Mouse (Mus musculus): Measurements from ENCODE around the gene Man1a2.
A peak's percentile ranks its signal among the peaks of the same experiment; 100 is the strongest.

Man1a2 gene

DNA sequence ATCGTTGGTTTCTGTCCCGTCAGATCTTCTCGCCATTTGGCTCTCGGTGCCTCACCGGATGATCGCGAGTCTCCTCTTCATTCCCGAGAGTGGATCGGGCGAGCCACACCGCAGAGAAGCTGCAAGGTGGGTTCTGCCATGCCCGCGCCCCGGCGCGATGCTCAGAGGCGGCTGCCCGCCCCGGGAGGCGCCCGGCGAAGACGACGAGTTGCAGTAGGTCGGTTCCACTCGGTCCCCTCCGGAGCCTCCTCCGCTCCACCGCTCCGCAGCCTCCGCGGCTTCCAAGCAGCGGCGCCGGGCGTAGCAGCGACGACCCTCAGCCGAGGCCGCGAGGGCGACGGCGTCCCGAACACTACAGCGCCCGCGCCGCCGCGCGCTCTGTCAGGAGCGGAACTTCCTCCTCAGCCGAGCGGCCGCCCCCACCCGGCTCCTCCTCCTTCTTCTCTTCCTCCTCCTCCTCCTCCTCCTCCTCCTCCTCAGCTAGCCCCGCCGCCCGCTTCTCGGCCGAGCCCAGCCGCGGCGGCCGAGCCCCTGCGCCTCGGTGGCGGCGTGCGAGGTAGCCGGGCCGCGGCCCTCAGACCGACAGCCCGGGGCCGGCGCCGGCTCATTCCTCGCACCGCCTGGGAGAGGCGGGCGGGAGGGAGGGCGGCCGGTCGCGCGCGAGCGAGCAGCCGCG lies at the start of gene Man1a2:
Gene Man1a2, minus strand, starts transcription at position 417 of the 676 bp plus-strand sequence.
- DNase-seq (ENCODE audit: low spot score in 2 of 2): peak; percentile 91 to 92

GRCm38 (mm10) chr3:100734482-100735154 lies 49.3 kb upstream of the Man1a2 start:
- DNase-seq (ENCODE audit: low spot score in 2 of 2): no peak

DNA sequence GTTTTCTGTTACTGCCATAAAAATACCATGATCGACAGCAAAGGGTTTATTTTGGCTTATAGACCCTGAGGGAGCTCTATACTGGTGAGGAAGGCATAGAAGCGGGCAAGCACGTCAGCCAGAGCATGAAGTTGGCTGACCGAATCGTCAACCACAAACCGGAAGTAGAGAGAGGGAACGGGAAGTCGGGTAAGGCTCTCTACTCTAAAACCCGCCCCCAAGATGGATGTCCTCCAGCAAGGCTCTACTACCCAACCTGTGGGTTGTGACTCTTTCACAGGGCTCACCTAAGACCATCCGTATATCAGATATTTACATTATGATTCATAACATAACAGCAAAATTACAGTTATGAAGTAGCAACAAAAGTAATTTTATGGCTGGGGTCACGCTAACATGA lies 46.6 kb upstream of the Man1a2 start:
- no peak for DNase-seq (ENCODE audit: low spot score in 2 of 2)

- no peak for DNase-seq (ENCODE audit: low spot score in 2 of 2)
These were observed 46.0 kb upstream of the Man1a2 start for GRCm38 (mm10) chr3:100731347-100731746.

DNA sequence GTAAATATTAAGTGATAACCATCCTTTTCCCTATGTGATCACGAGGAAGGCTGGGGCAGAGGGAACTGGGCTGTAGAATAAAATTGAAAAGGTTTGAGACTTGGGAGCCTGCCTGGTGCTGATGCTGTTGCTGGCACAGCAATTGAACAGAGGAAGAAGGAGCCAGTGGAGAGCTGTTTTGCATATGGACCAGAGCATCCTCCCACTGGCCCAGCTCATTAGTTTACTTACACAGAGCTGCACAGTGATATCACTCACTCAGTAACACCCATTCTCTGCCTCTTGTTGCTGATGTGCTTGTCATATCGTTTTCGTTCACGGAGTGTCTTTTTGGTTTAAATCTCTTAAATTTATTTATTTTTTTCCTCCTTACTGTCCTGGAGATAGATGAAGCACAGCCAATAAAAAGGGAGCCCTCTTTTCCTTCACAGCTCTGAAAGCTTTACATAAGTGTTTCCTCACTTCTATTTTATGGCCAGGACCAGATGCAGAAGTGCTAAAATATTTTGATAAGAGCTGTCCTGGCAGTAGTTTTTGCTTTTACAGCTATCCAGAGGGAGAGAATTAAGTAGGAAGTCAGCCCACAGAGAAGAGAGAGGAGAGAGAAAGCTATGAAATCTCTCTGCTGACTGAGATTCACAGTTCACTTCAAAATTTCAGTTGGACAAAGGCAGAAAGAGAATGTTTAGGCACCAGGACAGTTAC lies 42.9 kb upstream of the Man1a2 start:
- no peak for DNase-seq (ENCODE audit: low spot score in 2 of 2)

GRCm38 (mm10) chr3:100725960-100726674 lies 40.8 kb upstream of the Man1a2 start:
- DNase-seq (ENCODE audit: low spot score in 2 of 2): no peak

DNA sequence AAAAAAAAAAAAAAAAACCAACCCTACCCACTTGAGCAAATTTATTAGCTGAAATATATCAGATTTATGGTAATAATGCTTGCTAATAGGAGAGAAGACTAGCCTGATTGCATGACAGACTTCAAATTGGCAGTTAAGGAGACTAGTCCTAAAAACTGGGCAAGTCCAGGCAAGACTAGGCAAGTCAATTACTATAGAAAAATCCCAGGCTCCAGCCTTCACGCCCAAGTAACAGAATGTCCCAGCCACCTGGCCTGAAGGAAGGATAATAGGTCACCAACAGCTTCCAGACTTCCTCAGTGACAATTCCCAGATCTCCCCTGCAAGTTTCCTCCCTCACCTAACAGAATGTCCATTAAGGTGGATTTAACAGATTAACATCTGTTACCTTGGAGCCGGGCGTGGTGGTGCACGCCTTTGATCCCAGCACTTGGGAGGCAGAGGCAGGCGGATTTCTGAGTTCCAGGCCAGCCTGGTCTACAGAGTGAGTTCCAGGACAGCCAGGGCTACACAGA lies 35.5 kb upstream of the Man1a2 start:
- DNase-seq (ENCODE audit: low spot score in 2 of 2): no peak

- no peak for DNase-seq (ENCODE audit: low spot score in 2 of 2)
These were observed 30.9 kb upstream of the Man1a2 start for GRCm38 (mm10) chr3:100716241-100716640.

DNA sequence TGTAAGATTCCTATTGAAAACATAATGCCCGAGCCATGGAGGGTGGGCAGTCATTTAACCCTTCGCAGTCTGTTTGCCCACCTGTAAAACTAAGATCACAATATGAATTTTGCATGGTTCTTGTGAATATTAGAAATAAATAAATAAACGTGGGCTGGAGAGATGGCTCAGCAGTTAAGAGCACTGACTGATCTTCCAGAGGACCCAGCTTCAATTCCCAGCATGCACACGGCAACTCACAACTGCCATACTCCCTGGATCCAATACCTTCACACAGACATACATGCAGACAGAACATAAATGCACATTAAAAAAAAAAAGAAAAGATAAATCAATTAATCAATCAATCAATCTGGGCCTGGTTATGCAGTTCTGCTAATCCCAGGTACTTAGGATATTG lies 30.1 kb upstream of the Man1a2 start:
- no peak for DNase-seq (ENCODE audit: low spot score in 2 of 2)

- no peak for DNase-seq (ENCODE audit: low spot score in 2 of 2)
These were observed 28.1 kb upstream of the Man1a2 start for GRCm38 (mm10) chr3:100713142-100714005.

GRCm38 (mm10) chr3:100712140-100712539 lies 26.8 kb upstream of the Man1a2 start:
- DNase-seq (ENCODE audit: low spot score in 2 of 2): peak; percentile 64 to 67

DNA sequence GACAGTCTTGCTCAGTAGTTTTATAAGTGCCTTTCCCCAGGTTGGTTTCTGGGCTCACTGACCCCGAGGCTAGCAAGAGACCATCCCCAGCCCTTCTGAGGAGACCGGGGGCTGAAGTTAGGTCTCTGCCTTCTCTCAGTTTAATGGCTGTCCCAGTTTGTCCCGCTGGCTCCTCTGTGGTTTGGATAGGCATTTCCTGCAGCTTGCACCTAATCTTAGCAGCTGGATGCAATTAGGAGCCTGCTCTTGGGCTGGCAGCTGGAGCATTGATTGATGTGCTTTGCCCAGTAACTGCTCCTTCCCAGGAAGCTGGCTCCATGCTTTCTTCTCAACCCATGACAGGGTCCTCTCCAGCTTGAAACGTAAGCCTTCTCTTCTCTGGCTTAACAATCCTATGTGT lies 26.2 kb upstream of the Man1a2 start:
- DNase-seq (ENCODE audit: low spot score in 2 of 2): no peak

GRCm38 (mm10) chr3:100707117-100707516 lies 21.8 kb upstream of the Man1a2 start:
- DNase-seq (ENCODE audit: low spot score in 2 of 2): no peak

DNA sequence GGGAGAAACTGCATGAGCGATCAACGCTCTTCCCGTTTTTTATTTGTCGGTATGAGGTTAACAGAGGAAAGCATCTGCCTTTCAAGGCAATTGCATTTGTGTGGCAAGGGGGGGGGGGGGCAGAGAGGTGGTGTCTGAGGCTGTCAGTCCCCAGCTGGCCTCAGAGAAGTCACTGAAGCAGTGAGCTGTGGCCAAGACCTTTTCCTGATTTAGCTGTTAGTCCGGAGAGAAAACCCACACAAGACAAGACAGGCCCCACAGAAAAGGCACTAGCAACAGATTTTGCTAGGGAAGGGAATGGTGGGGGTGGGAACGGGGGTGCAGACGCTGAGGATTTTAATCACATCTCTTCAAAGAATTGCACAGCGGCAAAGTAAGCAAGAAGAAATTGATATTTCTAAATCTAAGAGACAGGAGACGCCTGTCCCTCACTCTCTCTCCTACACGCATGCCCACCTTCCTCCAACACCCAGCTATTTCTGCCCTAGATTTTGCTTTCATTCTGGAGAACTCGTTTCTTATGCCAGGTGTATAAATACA lies 19.9 kb upstream of the Man1a2 start:
- DNase-seq (ENCODE audit: low spot score in 2 of 2): peak; percentile 57 to 58

GRCm38 (mm10) chr3:100703847-100704644 lies 18.7 kb upstream of the Man1a2 start:
- DNase-seq (ENCODE audit: low spot score in 2 of 2): no peak

- DNase-seq (ENCODE audit: low spot score in 2 of 2): peak; percentile 57 to 68
These were observed 17.9 kb upstream of the Man1a2 start for GRCm38 (mm10) chr3:100702875-100703846.

- DNase-seq (ENCODE audit: low spot score in 2 of 2): no peak
These were observed 3.4 kb upstream of the Man1a2 start for GRCm38 (mm10) chr3:100688747-100689146.

DNA sequence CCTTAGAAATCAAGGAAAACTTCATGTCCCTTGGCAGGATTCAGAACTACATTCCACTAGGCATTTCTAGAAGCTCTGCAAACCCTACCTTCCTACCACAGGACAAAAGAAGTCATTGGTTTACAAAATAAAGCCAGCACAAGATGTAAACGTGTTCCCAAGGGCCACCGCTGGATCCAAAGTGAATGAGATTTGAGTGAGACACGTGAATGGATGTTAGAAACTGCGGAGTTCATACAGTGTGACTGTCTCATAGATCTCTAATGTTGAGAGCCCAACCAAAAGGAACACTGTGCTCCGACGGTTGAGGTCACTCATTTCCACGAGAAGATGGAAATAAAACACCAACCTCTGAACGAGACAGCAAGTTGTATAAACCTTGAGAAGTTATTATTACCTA lies 1.5 kb upstream of the Man1a2 start:
- no peak for DNase-seq (ENCODE audit: low spot score in 2 of 2)

All from spleen, postnatal 36 days (tissue).